Mouse (Mus musculus) neural tube, embryonic 14.5 days (tissue): ENCODE measurements around the gene Prdx6. TPM values are rescaled to one million over a fixed set of nuclear protein-coding genes. Genes with fewer than 3 reads are reported as not detected.

Experiments
- ATAC-seq: fragments of 200-750 bp; cut with Nextera tagmentation; 2 replicates; pipeline ENCODE4 v1.8.0; 2017; ENCODE audit warnings: low read depth, mild to moderate bottlenecking, moderate TSS enrichment, moderate library complexity
- H3K27ac ChIP-seq: fragments of 300-500 bp; sonication (generic); 2 replicates; pipeline ENCODE4 v1.5.1; 2014; ENCODE audit warnings: low read depth, mild to moderate bottlenecking, control low read depth, low read length, moderate library complexity, mixed read lengths
- H3K27me3 ChIP-seq: fragments of 300-500 bp; sonication (generic); 2 replicates; pipeline ENCODE4 v1.6.1; 2014; ENCODE audit warnings: low read length; ENCODE audit not compliant: control insufficient read depth, insufficient read depth
- H3K36me3 ChIP-seq: fragments of 300-500 bp; sonication (generic); 2 replicates; pipeline ENCODE4 v1.6.1; 2014; ENCODE audit warnings: low read length, mixed read lengths; ENCODE audit not compliant: control insufficient read depth, insufficient read depth
- H3K4me1 ChIP-seq: fragments of 300-500 bp; sonication (generic); 2 replicates; pipeline ENCODE4 v1.6.1; 2014; ENCODE audit warnings: low read length; ENCODE audit not compliant: control insufficient read depth, insufficient read depth
- H3K4me2 ChIP-seq: fragments of 300-500 bp; sonication (generic); 2 replicates; pipeline ENCODE4 v1.6.1; 2014; ENCODE audit warnings: mild to moderate bottlenecking, low read depth, low read length, control low read depth
- H3K4me3 ChIP-seq: fragments of 300-500 bp; sonication (generic); 2 replicates; pipeline ENCODE4 v1.5.1; 2014; ENCODE audit warnings: low read depth, low read length, control low read depth, mixed read lengths
- H3K9ac ChIP-seq: fragments of 300-500 bp; sonication (generic); replicated peaks from 2 replicates; pipeline ENCODE4 v1.6.1; 2014; ENCODE audit warnings: low read depth, mild to moderate bottlenecking, control low read depth, low read length, mixed read lengths
- H3K9me3 ChIP-seq: fragments of 300-500 bp; sonication (generic); 2 replicates; pipeline ENCODE4 v1.6.1; 2016; ENCODE audit warnings: low read length; ENCODE audit not compliant: control insufficient read depth
- WGBS: fragments of 180-500 bp; shearing (Covaris S2); extraction: QIAGEN DNeasy Blood & Tissue Kit; methylation state at CpG from one replicate; pipeline ENCODE4 v1.1.7; 2014; 5-methylcytosine and 5-hydroxymethylcytosine counted together
- polyA plus RNA-seq: library from polyadenylated mRNA; unstranded; fragments of >200 nt; fragmentation: Nextera tagmentation; extraction: Ambion mirVana; gene quantifications from 2 replicates; pipeline ENCODE4 v1.2.1, GENCODE M21; 2014

Prdx6 gene
- polyA plus RNA-seq, 1 experiment from 2014 or later, result 154 TPM

DNA sequence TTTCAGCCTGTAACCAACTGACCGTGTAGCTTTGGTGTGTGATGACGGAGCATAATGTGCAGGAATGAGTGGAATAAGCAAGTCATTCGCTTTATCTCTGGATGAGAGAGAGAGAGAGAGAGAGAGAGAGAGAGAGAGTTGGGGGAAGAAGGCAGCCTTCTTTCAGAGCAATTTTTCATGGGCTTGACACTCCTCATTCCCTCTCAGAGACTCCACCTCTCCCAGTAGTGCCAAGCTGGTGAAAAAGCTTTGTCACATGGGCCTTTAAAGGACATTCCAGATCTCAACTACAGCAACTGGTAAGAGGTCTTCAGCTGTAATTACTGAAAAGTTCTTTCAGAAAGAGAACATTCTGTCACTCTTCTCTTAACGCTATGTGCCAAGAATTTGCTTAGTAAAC lies 18.3 kb upstream of the Prdx6 start:
- no peaks in the 10 kb centered on the region for H3K4me1 ChIP-seq
- no peaks in the 10 kb centered on the region for H3K36me3 ChIP-seq
- no peak overlapping the region for H3K9ac ChIP-seq
- peak; percentile 77 for ATAC-seq
- no peak overlapping the region for H3K4me3 ChIP-seq
- H3K9me3 ChIP-seq, result no peaks in the 10 kb centered on the region
- WGBS, result 69% methylated on average over 4 of the region's 4 CpGs
- no peak overlapping the region for H3K4me2 ChIP-seq
- H3K27ac ChIP-seq, result no peak overlapping the region
- H3K27me3 ChIP-seq, result no peaks in the 10 kb centered on the region

DNA sequence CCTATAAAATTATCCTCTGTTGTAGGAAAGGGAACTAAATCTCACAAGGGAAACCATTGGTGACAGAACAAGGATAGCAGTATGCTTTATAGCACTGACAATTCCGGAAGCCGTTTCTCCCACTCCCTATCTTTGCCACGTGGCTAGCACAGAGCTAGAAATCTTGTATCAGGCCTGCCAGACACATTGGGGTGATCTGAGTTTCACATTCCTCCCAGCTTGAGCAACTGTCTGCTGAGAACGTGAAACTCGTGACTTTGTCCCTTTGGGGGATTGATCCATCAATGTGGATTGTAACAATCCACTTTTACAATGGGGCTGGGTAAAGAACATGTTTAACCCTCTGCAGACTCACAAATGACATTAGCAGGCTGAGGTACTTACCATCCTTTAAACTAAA lies 17.9 kb upstream of the Prdx6 start:
- Histone ChIP-seq H3K4me1 (no peaks in the 10 kb centered on the region), H3K9me3 (no peaks in the 10 kb centered on the region), H3K27ac (no peak overlapping the region), H3K27me3 (no peaks in the 10 kb centered on the region), H3K36me3 (no peaks in the 10 kb centered on the region), H3K4me2 (no peak overlapping the region), H3K4me3 (no peak overlapping the region), H3K9ac (no peak overlapping the region)
- 44% methylated on average over 5 of the region's 5 CpGs for WGBS
- no peak for ATAC-seq

GRCm38 (mm10) chr1:161268116-161268515 lies 17.1 kb upstream of the Prdx6 start:
- ATAC-seq, result no peak
- H3K9me3 ChIP-seq, result no peaks in the 10 kb centered on the region
- no peak overlapping the region for H3K4me2 ChIP-seq
- H3K4me3 ChIP-seq, result no peak overlapping the region
- no peaks in the 10 kb centered on the region for H3K27me3 ChIP-seq
- no peaks in the 10 kb centered on the region for H3K36me3 ChIP-seq
- 78% methylated on average over 7 of the region's 7 CpGs for WGBS
- H3K27ac ChIP-seq, result no peak overlapping the region
- H3K9ac ChIP-seq, result no peak overlapping the region
- H3K4me1 ChIP-seq, result no peaks in the 10 kb centered on the region

DNA sequence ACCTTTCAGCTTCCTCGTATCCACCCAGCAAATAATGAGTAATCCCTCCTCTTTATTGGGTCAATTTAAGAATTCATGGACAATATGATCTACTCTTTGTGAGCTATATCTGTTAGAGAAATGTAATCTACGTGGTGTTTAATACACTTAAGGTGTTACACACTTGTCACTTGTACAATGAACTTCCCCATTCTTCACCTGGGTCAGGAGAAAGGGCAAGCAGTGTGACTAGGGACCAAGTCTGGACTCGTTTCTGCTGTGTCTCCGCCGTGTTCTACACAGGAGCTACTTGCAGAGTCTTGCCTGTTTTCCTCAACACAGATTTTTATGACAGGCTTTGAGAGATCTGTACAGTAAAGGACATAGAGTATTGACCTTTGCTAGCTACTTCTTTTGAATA lies 13.9 kb upstream of the Prdx6 start:
- Histone ChIP-seq H3K27ac (no peak overlapping the region), H3K27me3 (no peaks in the 10 kb centered on the region), H3K9me3 (no peaks in the 10 kb centered on the region), H3K36me3 (no peaks in the 10 kb centered on the region), H3K9ac (no peak overlapping the region), H3K4me1 (no peaks in the 10 kb centered on the region), H3K4me3 (no peak overlapping the region), H3K4me2 (no peak overlapping the region)
- ATAC-seq, result no peak
- 90% methylated on average over 5 of the region's 5 CpGs for WGBS

- H3K4me3 ChIP-seq, result no peak overlapping the region
- no peaks in the 10 kb centered on the region for H3K36me3 ChIP-seq
- no peak overlapping the region for H3K4me2 ChIP-seq
- peak; percentile 70 for ATAC-seq
- H3K9ac ChIP-seq, result no peak overlapping the region
- H3K4me1 ChIP-seq, result no peaks in the 10 kb centered on the region
- H3K9me3 ChIP-seq, result no peaks in the 10 kb centered on the region
- no peaks in the 10 kb centered on the region for H3K27me3 ChIP-seq
- H3K27ac ChIP-seq, result no peak overlapping the region
- WGBS, result 82% methylated on average over 8 of the region's 8 CpGs
Measured at GRCm38 (mm10) chr1:161263584-161263983, 12.6 kb upstream of the Prdx6 start.

GRCm38 (mm10) chr1:161262542-161262941 lies 11.5 kb upstream of the Prdx6 start:
- 73% methylated on average over 2 of the region's 2 CpGs for WGBS
- Histone ChIP-seq H3K27me3 (no peaks in the 10 kb centered on the region), H3K9me3 (no peaks in the 10 kb centered on the region), H3K9ac (no peak overlapping the region), H3K4me1 (no peaks in the 10 kb centered on the region), H3K4me3 (no peak overlapping the region), H3K36me3 (no peaks in the 10 kb centered on the region), H3K27ac (no peak overlapping the region), H3K4me2 (no peak overlapping the region)
- no peak for ATAC-seq

- Histone ChIP-seq H3K27ac (no peak overlapping the region), H3K36me3 (no peaks in the 10 kb centered on the region), H3K9me3 (no peaks in the 10 kb centered on the region), H3K9ac (no peak overlapping the region), H3K27me3 (no peaks in the 10 kb centered on the region), H3K4me3 (no peak overlapping the region), H3K4me1 (no peaks in the 10 kb centered on the region), H3K4me2 (no peak overlapping the region)
- WGBS, result 76% methylated on average over 2 of the region's 2 CpGs
- no peak for ATAC-seq
Measured at GRCm38 (mm10) chr1:161260761-161261160, 9.7 kb upstream of the Prdx6 start.

GRCm38 (mm10) chr1:161259142-161259541 lies 8.1 kb upstream of the Prdx6 start:
- ATAC-seq, result no peak

GRCm38 (mm10) chr1:161258331-161258730 lies 7.3 kb upstream of the Prdx6 start:
- Histone ChIP-seq H3K9ac (no peak overlapping the region), H3K4me1 (no peaks in the 10 kb centered on the region), H3K27ac (no peak overlapping the region), H3K36me3 (no peaks in the 10 kb centered on the region), H3K9me3 (no peaks in the 10 kb centered on the region), H3K27me3 (no peaks in the 10 kb centered on the region), H3K4me3 (no peak overlapping the region), H3K4me2 (no peak overlapping the region)
- ATAC-seq, result no peak
- WGBS, result 95% methylated on average over 2 of the region's 2 CpGs

More at GRCm38 (mm10) chr1:161259142-161259541, 8.1 kb upstream of the Prdx6 start:
- H3K9ac ChIP-seq, result no peak overlapping the region
- no peaks in the 10 kb centered on the region for H3K27me3 ChIP-seq
- H3K4me2 ChIP-seq, result no peak overlapping the region
- H3K27ac ChIP-seq, result no peak overlapping the region
- H3K4me1 ChIP-seq, result no peaks in the 10 kb centered on the region
- 88% methylated on average over 6 of the region's 6 CpGs for WGBS
- H3K36me3 ChIP-seq, result no peaks in the 10 kb centered on the region
- H3K9me3 ChIP-seq, result no peaks in the 10 kb centered on the region
- H3K4me3 ChIP-seq, result no peak overlapping the region

DNA sequence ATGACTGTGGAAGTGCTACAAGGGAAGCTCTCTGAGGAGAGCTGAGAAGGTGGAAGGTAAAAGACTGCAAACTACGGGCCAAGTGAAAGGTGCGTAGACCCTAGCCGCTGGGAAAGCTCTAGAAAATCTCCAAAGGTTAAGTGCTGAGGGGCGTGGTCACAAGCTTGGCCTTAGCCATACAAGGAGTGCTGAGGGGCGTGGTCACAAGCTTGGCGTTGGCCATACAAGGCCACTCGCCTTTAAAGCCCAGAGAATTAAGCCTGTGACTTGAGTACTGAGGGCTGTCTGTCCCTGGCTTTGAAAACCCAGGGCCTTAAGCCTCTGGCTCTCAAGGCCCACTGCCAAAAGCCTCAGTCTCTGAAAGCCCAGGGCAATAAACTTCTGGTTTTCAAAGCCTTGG lies 5.9 kb upstream of the Prdx6 start:
- no peak for ATAC-seq
- 78% methylated on average over 7 of the region's 7 CpGs for WGBS
- Histone ChIP-seq H3K4me2 (no peak overlapping the region), H3K4me3 (no peak overlapping the region), H3K9ac (no peak overlapping the region), H3K27ac (no peak overlapping the region), H3K4me1 (no peaks in the 10 kb centered on the region), H3K9me3 (no peaks in the 10 kb centered on the region), H3K36me3 (no peaks in the 10 kb centered on the region), H3K27me3 (no peaks in the 10 kb centered on the region)
